Mouse (Mus musculus) myocyte (in vitro differentiated cells): ENCODE measurements around the gene Atp13a3.

Experiments used
- CEBPB ChIP-seq: IDR thresholded peaks from 2 replicates; pipeline ENCODE4 v1.6.1; 2011; ENCODE audit warnings: mild to moderate bottlenecking, moderate library complexity; ENCODE audit not compliant: poor library complexity, insufficient read depth, severe bottlenecking
- E2F4 ChIP-seq: IDR thresholded peaks from one replicate; pipeline ENCODE4 v1.6.1; 2011; ENCODE audit warnings: mild to moderate bottlenecking, control low read depth, moderate library complexity; ENCODE audit not compliant: insufficient read depth
- MAX ChIP-seq: IDR thresholded peaks from one replicate; pipeline ENCODE4 v1.6.1; 2011; ENCODE audit warnings: low read depth, mild to moderate bottlenecking, control low read depth
- MYOD1 ChIP-seq, 3 experiments: IDR thresholded peaks; one replicate each; pipeline ENCODE4 v1.6.1; 2011; ENCODE audit warnings: control low read depth in 2 of 3, low read depth in 2 of 3, mild to moderate bottlenecking in 2 of 3, moderate library complexity in 1 of 3; ENCODE audit not compliant: insufficient read length in 2 of 3, control insufficient read depth in 1 of 3
- MYOG ChIP-seq, 3 experiments: IDR thresholded peaks; one replicate each; pipeline ENCODE4 v1.6.1; 2011; ENCODE audit warnings: control low read depth in 2 of 3, low read depth in 2 of 3, mild to moderate bottlenecking in 2 of 3; ENCODE audit not compliant: insufficient read length in 2 of 3, control insufficient read depth in 1 of 3, insufficient read depth in 1 of 3
- POLR2A ChIP-seq: IDR thresholded peaks from one replicate; pipeline ENCODE4 v1.6.1; 2011; ENCODE audit warnings: low read depth, mild to moderate bottlenecking, control low read depth, moderate library complexity; ENCODE audit not compliant: insufficient read length
- POLR2AphosphoS2 ChIP-seq: IDR thresholded peaks from one replicate; pipeline ENCODE4 v1.6.1; 2011; ENCODE audit warnings: low read depth, control low read depth; ENCODE audit not compliant: insufficient read length
- SRF ChIP-seq: IDR thresholded peaks from one replicate; pipeline ENCODE4 v1.6.1; 2011; ENCODE audit warnings: low read depth; ENCODE audit not compliant: control insufficient read depth, insufficient read length
- TCF12 ChIP-seq: IDR thresholded peaks from one replicate; pipeline ENCODE4 v1.6.1; 2011; ENCODE audit warnings: mild to moderate bottlenecking, control low read depth; ENCODE audit not compliant: poor library complexity, insufficient read depth, severe bottlenecking
- TCF3 ChIP-seq: IDR thresholded peaks from one replicate; pipeline ENCODE4 v1.6.1; 2011; ENCODE audit warnings: low read depth, control low read depth; ENCODE audit not compliant: insufficient read length
- USF1 ChIP-seq: IDR thresholded peaks from one replicate; pipeline ENCODE4 v1.6.1; 2011; ENCODE audit warnings: low read depth, mild to moderate bottlenecking, control low read depth, moderate library complexity

GRCm38 (mm10) chr16:30285701-30286100 is 120.1 kb downstream of the Atp13a3 start:
- TF ChIP-seq POLR2AphosphoS2 (no peak), TCF3 (no peak), POLR2A (no peak), E2F4 (no peak), MAX (no peak), USF1 (no peak), CEBPB (no peak), MYOG (IDR thresholded peaks at IDR 0.05; ENCODE audit: control insufficient read depth in 1 of 3, insufficient read depth in 1 of 3, insufficient read length in 2 of 3, low read depth in 2 of 3) (no peak), SRF (no peak), TCF12 (no peak), MYOD1 (IDR thresholded peaks at IDR 0.05; ENCODE audit: control insufficient read depth in 1 of 3, insufficient read length in 2 of 3, low read depth in 2 of 3) (no peak)
